Mouse (Mus musculus) ES-Bruce4 (cell line): Measurements from ENCODE around the gene S1pr2.

Source experiments
- CTCF ChIP-seq: IDR thresholded peaks from one replicate; pipeline ENCODE4 v1.8.1; 2011; ENCODE audit warnings: low read depth, low read length
- EP300 ChIP-seq: IDR thresholded peaks from 2 replicates; pipeline ENCODE4 v1.6.1; 2011; ENCODE audit warnings: low read depth, low read length; ENCODE audit not compliant: insufficient read depth
- POLR2A ChIP-seq: IDR thresholded peaks from one replicate; pipeline ENCODE4 v1.8.1; 2011; ENCODE audit warnings: low read length; ENCODE audit not compliant: insufficient read depth

GRCm38 (mm10) chr9:21002270-21002626, 25.7 kb upstream of the S1pr2 start:
- no peak for TF ChIP-seq CTCF
- no peak for TF ChIP-seq POLR2A
- no peak for TF ChIP-seq EP300
